Mouse (Mus musculus) gastrocnemius, adult 2 months (tissue): ENCODE data around the gene Slc25a12. TPM values are rescaled to one million over a fixed set of nuclear protein-coding genes. Genes with fewer than 3 reads are reported as not detected.
"Not testable (repeated sequence)": the region's sequence is repeated elsewhere in the genome, so short reads cannot be mapped to it uniquely, and the experiment has no call there.

ENCODE experiments used
- DNase-seq: peaks from one replicate; pipeline ENCODE4 v3.0.0; 2022
- H3K27ac ChIP-seq: fragments of 200-600 bp; 2 replicates; pipeline ENCODE4 v1.8.1; 2022; ENCODE audit warnings: mild to moderate bottlenecking
- H3K4me3 ChIP-seq: fragments of 200-600 bp; 2 replicates; pipeline ENCODE4 v1.8.1; 2022; ENCODE audit warnings: mild to moderate bottlenecking, moderate library complexity
- CTCF ChIP-seq: fragments of 200-600 bp; IDR thresholded peaks from 2 replicates; pipeline ENCODE4 v1.8.1; 2022; ENCODE audit warnings: antibody characterized with exemption, mild to moderate bottlenecking, moderate library complexity
- intact Hi-C: fragments of 180-260 bp; cut with DNase I; formaldehyde crosslinking; loops from one replicate; pipeline ENCODE4 v1.15.1; 2025
- long read RNA-seq, 2 experiments: library from polyadenylated mRNA; stranded (forward); transcript quantifications; one replicate each; pipeline ENCODE4 v2.0.0; 2021
- total RNA-seq, 2 experiments: library from RNA; stranded (reverse); gene quantifications; 2 replicates each; pipeline ENCODE4 v1.2.3; 2021

The Slc25a12 gene
- total RNA-seq, result 100 to 1,000 TPM; 344 to 471 TPM
- long read RNA-seq, experiment 1, full-length matches to known transcripts, result 505 of 591 reads
- long read RNA-seq, experiment 1, partial matches to known transcripts, result 56 of 591 reads
- long read RNA-seq, experiment 1, other reads (novel, unspliced or antisense), result 30 of 591 reads
- long read RNA-seq, experiment 2, full-length matches to known transcripts, result 459 of 535 reads
- long read RNA-seq, experiment 2, partial matches to known transcripts, result 50 of 535 reads
- long read RNA-seq, experiment 2, other reads (novel, unspliced or antisense), result 26 of 535 reads

DNA sequence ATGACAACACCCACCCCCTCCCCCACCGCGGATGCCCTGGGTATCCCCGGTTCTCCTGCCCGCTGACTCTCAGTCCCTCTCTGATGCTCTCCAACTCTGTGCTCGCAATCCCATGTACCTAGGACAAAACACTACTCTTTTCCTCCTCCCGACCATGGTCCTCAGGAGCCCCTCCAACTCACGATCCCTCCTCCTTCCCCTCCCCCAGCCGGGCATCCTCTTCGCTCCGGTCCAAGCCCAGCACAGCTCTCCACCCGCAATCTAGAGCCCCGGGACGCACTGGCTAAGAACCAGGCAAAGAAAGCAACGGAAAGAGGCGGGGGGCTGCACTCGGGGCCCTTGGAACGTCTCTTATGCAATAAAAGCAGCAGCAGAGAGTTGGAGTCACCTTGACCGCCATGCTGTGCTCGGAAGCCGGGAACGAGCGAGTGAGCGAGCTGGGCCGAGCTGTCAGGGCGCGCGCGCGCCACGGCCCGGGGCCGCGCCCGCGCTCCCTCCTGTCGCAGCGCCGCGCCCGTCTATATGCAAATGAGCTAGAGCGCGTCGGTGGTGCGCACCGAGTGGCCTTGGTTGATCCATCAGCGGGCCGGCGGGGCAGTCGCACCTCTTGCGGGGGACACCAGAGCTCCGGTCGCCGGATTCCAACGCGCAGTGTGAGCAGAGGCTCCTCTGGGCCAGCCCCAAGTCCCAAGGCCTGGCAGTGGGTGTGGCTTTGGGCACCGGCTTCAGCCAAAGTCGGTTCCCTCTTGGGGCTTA is at the start of gene Slc25a12:
Gene Slc25a12, minus strand, starts transcription at position 625 of the 756 bp plus-strand sequence.
- H3K4me3 ChIP-seq, result peak within 1 kb of the TSS; percentile 79
- peak; percentile 95 for DNase-seq
- TF ChIP-seq CTCF, result no peak
- intact Hi-C loops, result no loop called here
- peak within 1 kb of the TSS; percentile 98 for H3K27ac ChIP-seq

DNA sequence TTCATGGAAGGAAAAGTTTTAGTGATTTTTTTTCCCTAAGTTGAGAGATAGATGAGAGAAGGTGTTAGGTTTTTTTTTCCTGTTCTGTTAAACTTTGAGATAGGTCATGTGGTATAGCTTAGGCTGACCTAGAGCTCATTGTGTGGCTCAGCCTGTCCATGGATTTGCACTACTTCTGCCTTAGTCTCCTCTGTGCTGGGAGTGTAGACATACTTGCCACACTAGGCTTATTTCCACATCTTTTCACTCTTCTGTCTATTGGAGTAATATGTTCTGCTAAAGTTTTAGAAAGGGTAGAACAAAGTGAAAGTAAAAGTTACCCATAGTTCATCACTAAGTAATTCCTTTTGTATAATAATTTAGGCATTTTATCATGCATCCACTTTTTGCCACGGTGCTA is 38.1 kb upstream of the Slc25a12 start:
- no peak for TF ChIP-seq CTCF
- Histone ChIP-seq H3K27ac (no peak overlapping the region), H3K4me3 (no peak overlapping the region)
- no peak for DNase-seq
- intact Hi-C loops, result no loop called here

- DNase-seq, result no peak
- intact Hi-C loops, result loop anchor here (5.0 kb wide), 1 partner anchor 62 kb away; the partner anchor contains the start of gene Metap1d
- Histone ChIP-seq H3K27ac (peak overlapping the region; percentile 87), H3K4me3 (peak overlapping the region; percentile 91)
- no peak for TF ChIP-seq CTCF
Measured at GRCm38 (mm10) chr2:71389864-71390263, 22.3 kb upstream of the Slc25a12 start.

- Histone ChIP-seq H3K27ac (peak within 1 kb of the TSS; percentile 87), H3K4me3 (peak within 1 kb of the TSS; percentile 91)
- intact Hi-C loops, result loop anchor here (5.0 kb wide), 1 partner anchor 63 kb away; the partner anchor contains the start of gene Metap1d
- TF ChIP-seq CTCF, result no peak
- DNase-seq, result peak; percentile 97
Measured at GRCm38 (mm10) chr2:71388951-71389763, 21.6 kb upstream of the Slc25a12 start, which contains the start of gene Hat1. TSS of gene Hat1 (plus strand) at chr2:71388958.

DNA sequence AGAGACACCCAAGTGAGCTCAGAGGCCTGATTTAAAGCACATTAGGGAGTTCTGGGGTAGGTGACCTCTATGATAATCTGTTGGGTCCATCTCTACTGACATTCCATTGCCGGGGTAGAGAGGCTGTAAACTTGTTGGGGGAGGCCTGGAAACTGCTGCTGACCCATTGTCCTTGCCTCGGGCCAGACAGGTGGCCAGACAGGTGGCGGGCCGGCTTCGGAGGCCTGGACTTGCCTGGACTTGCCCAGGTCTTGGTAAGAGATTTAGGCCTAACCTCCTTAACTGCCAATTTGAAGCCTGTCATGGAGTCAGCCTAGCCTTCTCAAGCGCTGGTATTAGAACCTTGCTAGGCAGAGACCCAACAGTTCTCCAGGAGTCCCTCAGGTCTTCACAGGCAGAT is 20.2 kb upstream of the Slc25a12 start:
- Histone ChIP-seq H3K4me3 (no peak overlapping the region), H3K27ac (no peak overlapping the region)
- intact Hi-C loops, result loop anchor here (5.0 kb wide), 1 partner anchor 65 kb away; the partner anchor contains the start of gene Metap1d
- no peak for TF ChIP-seq CTCF
- DNase-seq, result no peak

DNA sequence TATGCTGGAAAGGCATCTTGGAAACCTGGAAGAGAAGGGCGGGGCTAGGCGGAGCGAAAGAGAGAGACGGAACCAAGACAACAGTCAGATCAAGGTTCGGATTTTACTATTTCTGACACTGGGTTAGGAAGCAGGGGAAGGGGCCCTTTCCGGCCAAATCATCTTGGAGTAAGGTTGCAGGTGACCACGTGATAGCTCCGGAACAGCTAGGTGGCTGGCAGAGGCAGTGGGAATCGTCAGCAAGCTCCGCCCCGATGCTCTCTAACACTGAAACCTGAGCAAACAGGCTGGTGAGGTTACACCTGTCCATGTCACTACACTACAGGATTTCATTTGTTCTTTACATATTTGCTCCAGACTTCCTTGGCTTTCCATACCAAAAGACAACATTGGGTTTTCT is 16.3 kb upstream of the Slc25a12 start:
- no peak for TF ChIP-seq CTCF
- no peak overlapping the region for H3K27ac ChIP-seq
- intact Hi-C loops, result no loop called here

GRCm38 (mm10) chr2:71381962-71382361 is 14.4 kb upstream of the Slc25a12 start:
- intact Hi-C loops, result no loop called here
- no peak overlapping the region for H3K27ac ChIP-seq
- TF ChIP-seq CTCF, result no peak
- no peak for DNase-seq
- no peak overlapping the region for H3K4me3 ChIP-seq

More for the DNA sequence above, 16.3 kb upstream of the Slc25a12 start:
- peak overlapping the region; percentile 2; the same call in 1 of the 2 replicates for H3K4me3 ChIP-seq
- no peak for DNase-seq

- DNase-seq, result no peak
- Histone ChIP-seq H3K4me3 (no peak overlapping the region), H3K27ac (no peak overlapping the region)
- intact Hi-C loops, result loop anchor here (5.0 kb wide), 1 partner anchor 95 kb away; no protein-coding TSS in a partner anchor
- no peak for TF ChIP-seq CTCF
Measured at GRCm38 (mm10) chr2:71377426-71377825, 9.9 kb upstream of the Slc25a12 start.

DNA sequence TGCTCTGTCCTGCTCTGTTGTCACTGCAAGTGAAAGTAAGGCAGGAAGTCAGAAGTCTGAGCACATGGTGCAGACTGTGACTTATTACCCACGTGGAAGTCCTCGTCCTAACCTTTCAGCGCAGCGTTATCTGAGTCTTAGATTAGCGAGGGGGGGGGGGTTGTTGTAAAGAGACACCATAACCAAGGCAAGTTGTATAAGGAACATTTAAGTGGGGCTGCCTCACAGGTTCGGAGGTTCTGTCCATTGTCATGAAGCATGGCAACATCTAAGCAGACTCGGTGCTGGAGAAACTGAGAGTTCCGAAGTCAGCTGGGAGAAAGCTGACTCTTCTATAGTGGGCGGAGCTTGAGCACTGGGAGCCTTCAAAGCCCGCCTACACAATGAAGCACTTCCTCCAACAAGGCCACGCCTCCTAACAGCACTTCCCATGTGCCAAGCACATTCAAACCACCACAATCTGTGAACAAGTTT is 8.9 kb upstream of the Slc25a12 start:
- Histone ChIP-seq H3K4me3 (no peak overlapping the region), H3K27ac (peak overlapping the region; percentile 87)
- no peak for TF ChIP-seq CTCF
- no peak for DNase-seq
- intact Hi-C loops, result loop anchor here (5.0 kb wide), 1 partner anchor 94 kb away; no protein-coding TSS in a partner anchor

DNA sequence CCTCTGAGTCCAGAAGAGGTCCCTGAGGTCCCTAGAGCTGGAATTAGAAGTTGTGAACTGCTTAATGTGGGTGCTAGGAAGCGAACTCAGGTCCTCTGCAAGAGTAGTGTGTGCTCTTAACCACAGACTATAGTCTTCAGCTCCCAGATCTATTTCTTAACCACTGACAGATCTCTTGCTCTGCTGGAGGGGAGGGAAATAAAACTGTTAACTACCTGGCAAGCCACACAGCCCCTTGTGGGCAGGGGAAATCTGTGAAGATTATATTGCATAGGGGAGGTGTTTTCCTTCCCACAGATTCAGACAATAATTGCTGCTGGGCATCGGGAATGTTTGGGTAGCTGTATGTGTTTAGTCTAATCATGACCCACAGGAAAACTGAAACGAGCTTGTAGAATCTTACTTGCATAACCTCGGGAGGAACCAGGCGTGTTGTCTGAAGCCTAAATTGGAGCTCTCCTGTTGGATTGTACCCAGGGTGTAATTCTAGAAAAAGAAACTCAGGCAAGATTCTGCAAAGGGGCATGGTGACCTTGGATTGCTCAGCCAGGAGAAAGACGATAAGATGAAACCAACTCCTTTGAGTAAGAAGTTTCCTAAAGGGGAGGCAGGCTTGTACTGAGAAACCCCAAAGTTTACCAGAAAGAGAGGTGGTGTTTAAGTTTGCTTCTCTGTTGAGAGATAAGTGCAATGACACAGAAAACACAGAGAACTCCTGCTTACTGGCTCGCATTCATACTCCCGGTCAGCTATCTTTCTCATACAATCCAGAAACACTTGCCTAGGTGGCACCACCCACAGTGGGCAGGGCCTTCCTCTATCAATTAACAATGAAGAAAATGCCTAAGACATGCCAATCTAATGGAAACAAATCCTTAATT is 7.0 kb upstream of the Slc25a12 start:
- H3K27ac ChIP-seq, result peak overlapping the region; percentile 87
- no peak for TF ChIP-seq CTCF
- H3K4me3 ChIP-seq, result peak overlapping the region; percentile 49
- no peak for DNase-seq
- intact Hi-C loops, result loop anchor here (5.0 kb wide), 2 partner anchors 37 to 92 kb away; no protein-coding TSS in a partner anchor

DNA sequence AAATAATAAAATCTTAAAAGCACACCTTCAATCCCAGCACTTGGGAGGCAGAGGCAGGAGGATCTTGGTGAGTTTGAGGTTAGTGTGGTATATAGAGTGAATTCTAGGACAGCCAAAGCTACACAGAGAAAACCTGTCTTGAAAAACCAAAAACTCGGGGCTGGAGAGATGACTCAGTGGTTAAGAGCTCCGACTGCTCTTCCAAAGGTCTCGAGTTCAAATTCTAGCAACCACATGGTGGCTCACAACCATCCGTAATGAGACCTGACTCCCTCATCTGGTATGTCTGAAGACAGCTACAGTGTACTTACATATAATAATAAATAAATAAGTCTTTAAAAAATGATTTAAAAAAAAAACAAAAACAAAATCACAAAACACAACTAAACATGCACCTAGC is 4.7 kb upstream of the Slc25a12 start:
- not testable (repeated sequence) for DNase-seq, H3K27ac ChIP-seq, H3K4me3 ChIP-seq
- intact Hi-C loops, result loop anchor here (5.0 kb wide), 1 partner anchor 35 kb away; no protein-coding TSS in a partner anchor
